Mouse (Mus musculus): Measurements from ENCODE around the gene Nap1l4. TPM values are rescaled to one million over a fixed set of nuclear protein-coding genes. Genes with fewer than 3 reads are reported as not detected.

Gene Nap1l4
- polyA plus RNA-seq, 1 experiment from 2014 or later = 323 TPM

- H3K4me1 ChIP-seq (ENCODE audit: control insufficient read depth, insufficient read depth, low read depth, low read length) = peaks cover 12% of the 10 kb centered on the region
- no peaks in the 10 kb centered on the region for H3K9me3 ChIP-seq (ENCODE audit: control insufficient read depth, low read length)
- 88% methylated on average over 4 of the region's 4 CpGs for WGBS
- no peak overlapping the region for H3K27ac ChIP-seq (ENCODE audit: low read depth, low read length)
- H3K9ac ChIP-seq (ENCODE audit: low read depth, low read length) = no peak overlapping the region
- no peak overlapping the region for H3K4me3 ChIP-seq (ENCODE audit: low read length)
- peaks cover 34% of the 10 kb centered on the region for H3K27me3 ChIP-seq (replicated peaks; ENCODE audit: control insufficient read depth, insufficient read depth, low read length)
- no peak overlapping the region for H3K4me2 ChIP-seq (ENCODE audit: low read length)
- H3K36me3 ChIP-seq (ENCODE audit: control insufficient read depth, insufficient read depth, low read length) = no peaks in the 10 kb centered on the region
- no peak for ATAC-seq
Measured at GRCm38 (mm10) chr7:143498584-143498983, 50.3 kb downstream of the Nap1l4 start.

GRCm38 (mm10) chr7:143495104-143495961 is 53.6 kb downstream of the Nap1l4 start:
- Histone ChIP-seq H3K4me1 (ENCODE audit: control insufficient read depth, insufficient read depth, low read depth, low read length) (no peaks in the 10 kb centered on the region), H3K4me3 (ENCODE audit: low read length) (no peak overlapping the region), H3K9ac (ENCODE audit: low read depth, low read length) (no peak overlapping the region), H3K9me3 (ENCODE audit: control insufficient read depth, low read length) (no peaks in the 10 kb centered on the region), H3K36me3 (ENCODE audit: control insufficient read depth, insufficient read depth, low read length) (no peaks in the 10 kb centered on the region), H3K27ac (ENCODE audit: low read depth, low read length) (no peak overlapping the region), H3K27me3 (replicated peaks; ENCODE audit: control insufficient read depth, insufficient read depth, low read length) (peaks cover 11% of the 10 kb centered on the region), H3K4me2 (ENCODE audit: low read length) (no peak overlapping the region)
- 84% methylated on average over 8 of the region's 8 CpGs for WGBS
- ATAC-seq = no peak

GRCm38 (mm10) chr7:143493616-143494126 is 55.2 kb downstream of the Nap1l4 start:
- no peak for ATAC-seq
- Histone ChIP-seq H3K4me1 (ENCODE audit: control insufficient read depth, insufficient read depth, low read depth, low read length) (no peaks in the 10 kb centered on the region), H3K36me3 (ENCODE audit: control insufficient read depth, insufficient read depth, low read length) (no peaks in the 10 kb centered on the region), H3K27me3 (replicated peaks; ENCODE audit: control insufficient read depth, insufficient read depth, low read length) (no peaks in the 10 kb centered on the region), H3K4me2 (ENCODE audit: low read length) (no peak overlapping the region), H3K4me3 (ENCODE audit: low read length) (no peak overlapping the region), H3K9me3 (ENCODE audit: control insufficient read depth, low read length) (no peaks in the 10 kb centered on the region), H3K9ac (ENCODE audit: low read depth, low read length) (no peak overlapping the region), H3K27ac (ENCODE audit: low read depth, low read length) (no peak overlapping the region)
- 89% methylated on average over 6 of the region's 6 CpGs for WGBS

- Histone ChIP-seq H3K4me3 (ENCODE audit: low read length) (no peak overlapping the region), H3K9me3 (ENCODE audit: control insufficient read depth, low read length) (no peaks in the 10 kb centered on the region), H3K9ac (ENCODE audit: low read depth, low read length) (no peak overlapping the region), H3K27me3 (replicated peaks; ENCODE audit: control insufficient read depth, insufficient read depth, low read length) (no peaks in the 10 kb centered on the region), H3K4me1 (ENCODE audit: control insufficient read depth, insufficient read depth, low read depth, low read length) (no peaks in the 10 kb centered on the region), H3K4me2 (ENCODE audit: low read length) (no peak overlapping the region), H3K36me3 (ENCODE audit: control insufficient read depth, insufficient read depth, low read length) (no peaks in the 10 kb centered on the region), H3K27ac (ENCODE audit: low read depth, low read length) (no peak overlapping the region)
- 78% methylated on average over 6 of the region's 6 CpGs for WGBS
- no peak for ATAC-seq
Measured at GRCm38 (mm10) chr7:143489735-143490134, 59.2 kb downstream of the Nap1l4 start.

GRCm38 (mm10) chr7:143482541-143482940 is 66.4 kb downstream of the Nap1l4 start:
- Histone ChIP-seq H3K4me1 (ENCODE audit: control insufficient read depth, insufficient read depth, low read depth, low read length) (no peaks in the 10 kb centered on the region), H3K27ac (ENCODE audit: low read depth, low read length) (no peak overlapping the region), H3K4me3 (ENCODE audit: low read length) (no peak overlapping the region), H3K36me3 (ENCODE audit: control insufficient read depth, insufficient read depth, low read length) (no peaks in the 10 kb centered on the region), H3K9me3 (ENCODE audit: control insufficient read depth, low read length) (no peaks in the 10 kb centered on the region), H3K4me2 (ENCODE audit: low read length) (no peak overlapping the region), H3K27me3 (replicated peaks; ENCODE audit: control insufficient read depth, insufficient read depth, low read length) (no peaks in the 10 kb centered on the region), H3K9ac (ENCODE audit: low read depth, low read length) (no peak overlapping the region)
- WGBS = 10% methylated on average over 6 of the region's 6 CpGs
- no peak for ATAC-seq

GRCm38 (mm10) chr7:143481806-143482387 is 67.0 kb downstream of the Nap1l4 start:
- no peak for ATAC-seq
- H3K9ac ChIP-seq (ENCODE audit: low read depth, low read length) = no peak overlapping the region
- H3K9me3 ChIP-seq (ENCODE audit: control insufficient read depth, low read length) = no peaks in the 10 kb centered on the region
- H3K36me3 ChIP-seq (ENCODE audit: control insufficient read depth, insufficient read depth, low read length) = no peaks in the 10 kb centered on the region
- H3K4me3 ChIP-seq (ENCODE audit: low read length) = no peak overlapping the region
- 53% methylated on average over 5 of the region's 5 CpGs for WGBS
- no peak overlapping the region for H3K4me2 ChIP-seq (ENCODE audit: low read length)
- no peaks in the 10 kb centered on the region for H3K4me1 ChIP-seq (ENCODE audit: control insufficient read depth, insufficient read depth, low read depth, low read length)
- H3K27me3 ChIP-seq (replicated peaks; ENCODE audit: control insufficient read depth, insufficient read depth, low read length) = no peaks in the 10 kb centered on the region
- no peak overlapping the region for H3K27ac ChIP-seq (ENCODE audit: low read depth, low read length)

GRCm38 (mm10) chr7:143480498-143480897 is 68.4 kb downstream of the Nap1l4 start:
- 30% methylated on average over 13 of the region's 13 CpGs for WGBS

GRCm38 (mm10) chr7:143477800-143478199 is 71.1 kb downstream of the Nap1l4 start:
- Histone ChIP-seq H3K4me1 (ENCODE audit: control insufficient read depth, insufficient read depth, low read depth, low read length) (no peaks in the 10 kb centered on the region), H3K9ac (ENCODE audit: low read depth, low read length) (no peak overlapping the region), H3K4me2 (ENCODE audit: low read length) (no peak overlapping the region), H3K27ac (ENCODE audit: low read depth, low read length) (no peak overlapping the region), H3K9me3 (ENCODE audit: control insufficient read depth, low read length) (no peaks in the 10 kb centered on the region), H3K36me3 (ENCODE audit: control insufficient read depth, insufficient read depth, low read length) (no peaks in the 10 kb centered on the region), H3K27me3 (replicated peaks; ENCODE audit: control insufficient read depth, insufficient read depth, low read length) (no peaks in the 10 kb centered on the region), H3K4me3 (ENCODE audit: low read length) (no peak overlapping the region)
- whole genome bisulfite sequencing = 88% methylated on average over 5 of the region's 5 CpGs
- ATAC-seq = no peak

More at GRCm38 (mm10) chr7:143480498-143480897, 68.4 kb downstream of the Nap1l4 start:
- no peak for ATAC-seq
- no peak overlapping the region for H3K4me3 ChIP-seq (ENCODE audit: low read length)
- no peaks in the 10 kb centered on the region for H3K36me3 ChIP-seq (ENCODE audit: control insufficient read depth, insufficient read depth, low read length)
- H3K9ac ChIP-seq (ENCODE audit: low read depth, low read length) = no peak overlapping the region
- H3K9me3 ChIP-seq (ENCODE audit: control insufficient read depth, low read length) = no peaks in the 10 kb centered on the region
- no peaks in the 10 kb centered on the region for H3K27me3 ChIP-seq (replicated peaks; ENCODE audit: control insufficient read depth, insufficient read depth, low read length)
- no peak overlapping the region for H3K4me2 ChIP-seq (ENCODE audit: low read length)
- no peaks in the 10 kb centered on the region for H3K4me1 ChIP-seq (ENCODE audit: control insufficient read depth, insufficient read depth, low read depth, low read length)
- H3K27ac ChIP-seq (ENCODE audit: low read depth, low read length) = no peak overlapping the region

- Histone ChIP-seq H3K4me1 (ENCODE audit: control insufficient read depth, insufficient read depth, low read depth, low read length) (no peaks in the 10 kb centered on the region), H3K27me3 (replicated peaks; ENCODE audit: control insufficient read depth, insufficient read depth, low read length) (no peaks in the 10 kb centered on the region), H3K27ac (ENCODE audit: low read depth, low read length) (no peak overlapping the region), H3K9ac (ENCODE audit: low read depth, low read length) (no peak overlapping the region), H3K36me3 (ENCODE audit: control insufficient read depth, insufficient read depth, low read length) (no peaks in the 10 kb centered on the region), H3K4me2 (ENCODE audit: low read length) (no peak overlapping the region), H3K4me3 (ENCODE audit: low read length) (no peak overlapping the region), H3K9me3 (ENCODE audit: control insufficient read depth, low read length) (no peaks in the 10 kb centered on the region)
- 93% methylated on average over 3 of the region's 3 CpGs for WGBS
- ATAC-seq = no peak
Measured at GRCm38 (mm10) chr7:143476702-143477335, 72.1 kb downstream of the Nap1l4 start.
